Mouse (Mus musculus) G1E (cell line): ENCODE measurements at regions not wholly inside any gene's neighbourhood (a gene's known extent, or its start where the extent isn't known, plus 50 kb on each side); places are given as distances from the start of the nearest gene placed in this dataset.

ENCODE experiments used
- CTCF ChIP-seq: IDR thresholded peaks from 2 replicates; pipeline ENCODE4 v1.5.1; 2012; ENCODE audit warnings: low read depth, low read length, inconsistent platforms, mixed read lengths
- GATA1 ChIP-seq: IDR thresholded peaks from 2 replicates; pipeline ENCODE4 v1.6.1; 2012; ENCODE audit warnings: borderline replicate concordance, low read length, inconsistent platforms, mixed read lengths

DNA sequence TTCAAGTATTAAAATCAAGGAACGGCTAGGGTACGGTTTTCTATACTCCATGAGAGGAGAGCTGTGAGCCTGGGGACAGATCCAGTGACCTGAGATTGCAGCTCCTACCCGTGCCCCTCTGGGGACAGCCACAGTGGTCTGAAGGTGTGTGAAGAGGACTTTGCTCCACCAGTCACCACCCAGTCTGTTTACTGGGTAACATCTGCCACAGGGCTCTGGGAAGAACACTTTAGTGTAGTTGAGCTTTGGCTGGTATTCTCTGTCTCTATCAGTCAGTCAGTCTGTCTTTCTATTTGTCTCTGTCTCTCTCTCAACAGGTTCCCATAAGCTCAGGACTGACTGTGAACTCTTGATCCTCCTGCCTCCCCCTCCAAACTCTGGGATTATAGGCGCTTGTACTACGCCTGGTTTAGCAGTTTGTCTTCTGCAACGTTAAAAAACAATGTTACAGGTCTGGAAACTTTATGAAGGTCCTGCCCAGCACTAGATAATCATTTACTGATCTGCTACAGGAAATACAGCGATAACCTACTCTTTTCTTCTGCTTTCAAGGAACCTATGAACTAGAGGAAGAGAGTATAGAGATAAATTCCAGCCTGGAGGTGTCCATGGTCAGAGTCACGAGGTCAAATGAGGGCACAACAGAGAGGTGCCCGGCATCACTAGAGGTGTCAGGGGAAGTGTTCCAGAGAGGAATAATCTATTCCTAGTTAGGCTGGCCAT lies 50.2 kb upstream of the Slc38a2 start:
- TF ChIP-seq CTCF (no peak), GATA1 (no peak)
